Mouse (Mus musculus): ENCODE measurements around the gene Fhod1.

- TF ChIP-seq EP300 (IDR thresholded peaks at IDR 0.05; ENCODE audit: low read depth) (no peak), CTCF (IDR thresholded peaks at IDR 0.05; ENCODE audit: low read depth) (no peak)
These were observed 24.7 kb upstream of the Fhod1 start for GRCm38 (mm10) chr8:105372473-105372872.
